Mouse (Mus musculus) small intestine, adult 2 months (tissue): Measurements from ENCODE around the gene Csf2ra. TPM values are rescaled to one million over a fixed set of nuclear protein-coding genes. Genes with fewer than 3 reads are reported as not detected.
"Not testable (repeated sequence)": the region's sequence is repeated elsewhere in the genome, so short reads cannot be mapped to it uniquely, and the experiment has no call there.

Experiments
- H3K27ac ChIP-seq: fragments of 200-500 bp; 2 replicates; pipeline ENCODE4 v1.5.1; 2012; ENCODE audit warnings: low read depth, low read length, control low read depth, inconsistent platforms; ENCODE audit not compliant: insufficient read depth
- H3K27me3 ChIP-seq: fragments of 200-500 bp; 2 replicates; pipeline ENCODE4 v1.6.1; 2012; ENCODE audit warnings: mild to moderate bottlenecking, moderate library complexity, low read length, inconsistent platforms; ENCODE audit not compliant: control insufficient read depth, insufficient read depth
- H3K36me3 ChIP-seq: fragments of 200-500 bp; 2 replicates; pipeline ENCODE4 v1.6.1; 2012; ENCODE audit warnings: mild to moderate bottlenecking, low read length, control low read depth, inconsistent platforms; ENCODE audit not compliant: control insufficient read depth, insufficient read depth
- H3K4me1 ChIP-seq: fragments of 200-500 bp; 2 replicates; pipeline ENCODE4 v1.6.1; 2012; ENCODE audit warnings: low read length, inconsistent platforms, mixed read lengths; ENCODE audit not compliant: control insufficient read depth, insufficient read depth, insufficient read length
- H3K4me3 ChIP-seq: fragments of 200-500 bp; 2 replicates; pipeline ENCODE4 v1.5.1; 2012; ENCODE audit warnings: low read depth, mild to moderate bottlenecking, control low read depth, inconsistent platforms, low read length, moderate library complexity
- CTCF ChIP-seq: fragments of 200-500 bp; IDR thresholded peaks from 2 replicates; pipeline ENCODE4 v1.5.1; 2012; ENCODE audit warnings: low read depth, mild to moderate bottlenecking, control low read depth, inconsistent platforms, low read length, moderate library complexity, mixed read lengths; ENCODE audit not compliant: insufficient replicate concordance, insufficient read length; ENCODE audit errors: extremely low read depth
- POLR2A ChIP-seq: fragments of 200-500 bp; IDR thresholded peaks from 2 replicates; pipeline ENCODE4 v1.6.1; 2012; ENCODE audit warnings: low read depth, mild to moderate bottlenecking, control low read depth, inconsistent platforms, low read length, moderate library complexity
- WGBS: fragments of 180-500 bp; shearing (Covaris S2); methylation state at CpG from one replicate; pipeline ENCODE4 v1.1.7; 2018; 5-methylcytosine and 5-hydroxymethylcytosine counted together
- polyA plus RNA-seq: library from polyadenylated mRNA; depleted of rRNA; stranded (reverse); fragments of >200 nt; gene quantifications from 2 replicates; pipeline ENCODE4 v1.2.3, GENCODE M21; 2012; rRNA removed

Gene Csf2ra
- polyA plus RNA-seq, 1 experiment = 140 TPM

DNA sequence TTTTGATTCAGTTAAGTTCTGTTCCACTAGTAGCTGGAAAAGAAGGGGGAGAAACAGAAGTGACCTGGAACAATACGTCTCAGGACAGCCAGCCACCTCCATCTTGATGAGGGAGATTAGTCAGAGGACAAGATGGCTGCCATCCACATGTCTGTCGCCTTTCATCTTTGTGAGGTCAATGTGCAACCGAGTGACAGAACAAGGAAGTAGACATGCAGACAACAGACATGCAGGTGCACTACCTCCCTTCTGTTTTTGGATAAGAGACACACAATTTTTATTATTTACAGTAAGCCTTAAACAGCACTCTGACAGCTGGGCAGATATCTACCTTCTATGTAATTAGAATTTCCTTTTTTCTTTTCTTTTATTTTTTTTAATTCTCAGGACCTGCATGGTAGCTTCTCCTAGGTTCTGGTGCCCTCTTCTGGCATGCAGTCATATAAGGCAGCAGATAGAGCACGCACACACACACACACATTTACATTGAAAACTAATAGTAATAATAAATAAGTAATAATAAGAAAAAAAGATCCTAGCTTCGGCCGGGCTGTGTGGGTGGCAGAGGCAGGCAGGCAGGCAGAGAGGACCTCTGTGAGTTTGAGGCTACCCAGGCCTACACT is 4.4 kb downstream of the Csf2ra start:
- Histone ChIP-seq H3K4me3 (no peak overlapping the region), H3K36me3 (no peaks in the 10 kb centered on the region), H3K27me3 (no peaks in the 10 kb centered on the region), H3K27ac (no peak overlapping the region), H3K4me1 (peaks cover 11% of the 10 kb centered on the region)
- 80% methylated on average over 6 of the region's 6 CpGs for WGBS
- no peak for TF ChIP-seq CTCF
- TF ChIP-seq POLR2A = no peak

- H3K4me1 ChIP-seq, H3K4me3 ChIP-seq, H3K36me3 ChIP-seq, H3K27ac ChIP-seq, H3K27me3 ChIP-seq: not testable (repeated sequence)
- WGBS = 71% methylated on average over 6 of the region's 6 CpGs
Measured at GRCm38 (mm10) chr19:61207506-61207905, 20.7 kb downstream of the Csf2ra start.

DNA sequence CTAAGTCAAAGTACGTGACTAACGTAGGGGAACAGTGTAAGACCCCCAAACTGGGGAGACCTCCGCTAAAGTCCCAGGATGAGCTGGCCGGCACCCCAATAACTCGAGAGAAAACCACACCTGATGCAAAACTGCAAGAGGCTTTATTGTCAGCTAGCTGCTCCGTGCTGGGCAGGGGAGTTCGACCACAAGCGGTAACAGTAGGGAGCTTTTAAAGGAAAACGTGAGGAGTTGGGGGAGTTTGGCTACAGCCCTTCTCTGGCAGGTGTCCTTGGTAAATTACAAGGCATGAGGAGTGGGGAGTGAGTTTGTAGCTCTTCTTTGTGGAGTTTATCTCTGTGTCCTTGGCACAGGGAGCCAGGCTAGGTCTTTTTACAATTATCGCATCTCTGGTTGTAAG is 28.4 kb downstream of the Csf2ra start:
- TF ChIP-seq CTCF (no peak), POLR2A (no peak)
- Histone ChIP-seq H3K27me3 (no peaks in the 10 kb centered on the region), H3K4me3 (no peak overlapping the region), H3K36me3 (no peaks in the 10 kb centered on the region), H3K4me1 (no peaks in the 10 kb centered on the region), H3K27ac (no peak overlapping the region)
- 14% methylated on average over 10 of the region's 10 CpGs for WGBS

GRCm38 (mm10) chr19:61199316-61199715 is 28.9 kb downstream of the Csf2ra start:
- H3K27ac ChIP-seq = no peak overlapping the region
- H3K27me3 ChIP-seq = no peaks in the 10 kb centered on the region
- H3K4me3 ChIP-seq = no peak overlapping the region
- H3K4me1 ChIP-seq = no peaks in the 10 kb centered on the region
- no peaks in the 10 kb centered on the region for H3K36me3 ChIP-seq
- WGBS = 14% methylated on average over 13 of the region's 13 CpGs
- TF ChIP-seq CTCF (no peak), POLR2A (no peak)

- WGBS = 89% methylated on average over 2 of the region's 2 CpGs
- H3K4me3 ChIP-seq, H3K4me1 ChIP-seq: not testable (repeated sequence)
Measured at GRCm38 (mm10) chr19:61183590-61183989, 44.6 kb downstream of the Csf2ra start, which contains the start of gene Gm6020. TSS of gene Gm6020 (plus strand) at chr19:61183890.

GRCm38 (mm10) chr19:61175756-61176324 is 52.4 kb downstream of the Csf2ra start, which contains the start of gene Gm7102:
TSS of gene Gm7102 (minus strand) at chr19:61176309.
- Histone ChIP-seq H3K27ac (no peak within 1 kb of the TSS), H3K4me3 (no peak within 1 kb of the TSS), H3K27me3 (no peaks in the 10 kb centered on the region), H3K4me1 (no peaks in the 10 kb centered on the region), H3K36me3 (no peaks in the 10 kb centered on the region)
- 59% methylated on average over 39 of the region's 39 CpGs for WGBS
- TF ChIP-seq POLR2A (no peak), CTCF (no peak)

More at GRCm38 (mm10) chr19:61183590-61183989, 44.6 kb downstream of the Csf2ra start, which contains the start of gene Gm6020:
- not testable (repeated sequence) for H3K27ac ChIP-seq, H3K27me3 ChIP-seq, H3K36me3 ChIP-seq

Other genes starting within 250 kb of the Csf2ra start
- gene Zfp950, start 87.6 kb downstream of the Csf2ra start, polyA plus RNA-seq = 1.9 and 2.7 TPM in 2 replicates
- not detected in 2 replicates for gene Gm7102, start 52.1 kb downstream of the Csf2ra start, polyA plus RNA-seq
- not detected in 2 replicates for gene Gm6020, start 44.5 kb downstream of the Csf2ra start, polyA plus RNA-seq
- gene Gm21060, start 68.6 kb upstream of the Csf2ra start, polyA plus RNA-seq = not detected in 2 replicates